Mouse (Mus musculus) testis, adult 2 months (tissue): Measurements from ENCODE around the gene Trim80.

ENCODE experiments used
- CTCF ChIP-seq: fragments of 200-500 bp; IDR thresholded peaks from 2 replicates; pipeline ENCODE4 v1.5.1; 2012; ENCODE audit warnings: low read depth, mild to moderate bottlenecking, inconsistent platforms, low read length, moderate library complexity; ENCODE audit not compliant: control insufficient read depth, insufficient read depth, insufficient replicate concordance
- POLR2A ChIP-seq: fragments of 200-500 bp; IDR thresholded peaks from 2 replicates; pipeline ENCODE4 v1.6.1; 2012; ENCODE audit warnings: low read depth, mild to moderate bottlenecking, inconsistent platforms, low read length, moderate library complexity; ENCODE audit not compliant: control insufficient read depth

- TF ChIP-seq CTCF (no peak), POLR2A (no peak)
Measured at GRCm38 (mm10) chr11:115405723-115406122, 34.6 kb upstream of the Trim80 start.
